Mouse (Mus musculus) lung, postnatal 0 days (tissue): ENCODE measurements around the gene Sox11. TPM values are rescaled to one million over a fixed set of nuclear protein-coding genes. Genes with fewer than 3 reads are reported as not detected.

Source experiments
- ATAC-seq: fragments of 200-750 bp; cut with Nextera tagmentation; 2 replicates; pipeline ENCODE4 v1.8.0; 2017; ENCODE audit warnings: moderate library complexity
- DNase-seq: peaks from one replicate; pipeline ENCODE4 v3.0.0-alpha.2; 2016; ENCODE audit warnings: low spot score
- H3K27ac ChIP-seq: fragments of 300-500 bp; sonication (generic); 2 replicates; pipeline ENCODE4 v1.5.1; 2014; ENCODE audit warnings: antibody characterized with exemption, mild to moderate bottlenecking, low read length, mixed read lengths
- H3K27me3 ChIP-seq: fragments of 300-500 bp; sonication (generic); replicated peaks from 2 replicates; pipeline ENCODE4 v1.6.1; 2014; ENCODE audit warnings: low read length, mixed read lengths; ENCODE audit not compliant: insufficient read depth
- H3K36me3 ChIP-seq: fragments of 300-500 bp; sonication (generic); 2 replicates; pipeline ENCODE4 v1.6.1; 2014; ENCODE audit warnings: low read length, mixed read lengths; ENCODE audit not compliant: insufficient read depth
- H3K4me1 ChIP-seq: fragments of 300-500 bp; sonication (generic); 2 replicates; pipeline ENCODE4 v1.6.1; 2014; ENCODE audit warnings: antibody characterized with exemption, low read depth, low read length, mixed read lengths; ENCODE audit not compliant: insufficient read depth
- H3K4me2 ChIP-seq: fragments of 300-500 bp; sonication (generic); replicated peaks from 2 replicates; pipeline ENCODE4 v1.6.1; 2014; ENCODE audit warnings: low read depth, mild to moderate bottlenecking, low read length, moderate library complexity, mixed read lengths
- H3K4me3 ChIP-seq: fragments of 300-500 bp; sonication (generic); 2 replicates; pipeline ENCODE4 v1.5.1; 2014; ENCODE audit warnings: low read depth, low read length
- H3K9ac ChIP-seq: fragments of 300-500 bp; sonication (generic); replicated peaks from 2 replicates; pipeline ENCODE4 v1.6.1; 2014; ENCODE audit warnings: low read depth, mild to moderate bottlenecking
- H3K9me3 ChIP-seq: fragments of 300-500 bp; sonication (generic); 2 replicates; pipeline ENCODE4 v1.6.1; 2016; ENCODE audit warnings: low read length, mixed read lengths
- CTCF ChIP-seq: IDR thresholded peaks from 2 replicates; pipeline ENCODE4 v1.5.1; 2016; ENCODE audit warnings: antibody characterized with exemption, mild to moderate bottlenecking
- EP300 ChIP-seq: IDR thresholded peaks from 2 replicates; pipeline ENCODE4 v1.6.1; 2016; ENCODE audit warnings: antibody characterized with exemption, mild to moderate bottlenecking, control low read depth
- whole genome bisulfite sequencing: fragments of 180-500 bp; shearing (Covaris S2); extraction: QIAGEN DNeasy Blood & Tissue Kit; methylation state at CpG from one replicate; pipeline ENCODE4 v1.1.7; 2014; 5-methylcytosine and 5-hydroxymethylcytosine counted together
- polyA plus RNA-seq: library from polyadenylated mRNA; unstranded; fragments of >200 nt; fragmentation: Nextera tagmentation; extraction: Ambion mirVana; gene quantifications from 2 replicates; pipeline ENCODE4 v1.2.1, GENCODE M21; 2015

The Sox11 gene
- polyA plus RNA-seq, 1 experiment from 2014 or later = 9.2 TPM

- no peaks in the 10 kb centered on the region for H3K27me3 ChIP-seq
- TF ChIP-seq EP300 (no peak), CTCF (no peak)
- H3K36me3 ChIP-seq = no peaks in the 10 kb centered on the region
- ATAC-seq = no peak
- H3K27ac ChIP-seq = no peak overlapping the region
- 21% methylated on average over 2 of the region's 2 CpGs for WGBS
- DNase-seq = no peak
- no peak overlapping the region for H3K4me3 ChIP-seq
- no peaks in the 10 kb centered on the region for H3K9me3 ChIP-seq
- no peaks in the 10 kb centered on the region; the same call in 1 of the 2 replicates for H3K4me1 ChIP-seq
- no peak overlapping the region for H3K9ac ChIP-seq
- no peak overlapping the region for H3K4me2 ChIP-seq
Observed at GRCm38 (mm10) chr12:27304713-27305437, 37.5 kb downstream of the Sox11 start.

GRCm38 (mm10) chr12:27303190-27303589 lies 39.2 kb downstream of the Sox11 start:
- Histone ChIP-seq H3K4me1 (no peaks in the 10 kb centered on the region; the same call in 1 of the 2 replicates), H3K36me3 (no peaks in the 10 kb centered on the region), H3K27me3 (no peaks in the 10 kb centered on the region), H3K4me2 (no peak overlapping the region), H3K4me3 (no peak overlapping the region), H3K9me3 (no peaks in the 10 kb centered on the region), H3K27ac (no peak overlapping the region), H3K9ac (no peak overlapping the region)
- WGBS = 29% methylated on average over 6 of the region's 6 CpGs
- ATAC-seq (peak; percentile 50), DNase-seq (peak; percentile 15)
- TF ChIP-seq EP300 (no peak), CTCF (no peak)

DNA sequence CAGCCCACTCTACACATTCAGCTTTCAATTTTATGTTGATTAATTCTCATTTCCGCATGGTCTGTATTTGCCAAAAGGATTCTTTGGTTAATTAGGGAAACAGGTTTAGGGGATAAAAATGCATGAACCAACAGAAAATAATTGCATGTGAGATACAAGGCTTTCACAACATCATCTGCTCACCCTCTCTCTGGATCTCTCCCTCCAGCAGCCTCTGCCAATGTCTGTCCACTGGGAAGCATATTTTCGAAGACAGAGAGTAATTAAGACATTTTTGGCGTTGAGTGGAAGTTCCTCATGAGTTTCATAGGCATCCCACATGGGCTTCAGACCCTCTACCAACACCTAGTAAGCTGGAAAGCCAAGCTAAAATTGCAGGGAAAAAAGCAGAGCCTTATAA lies 43.7 kb downstream of the Sox11 start:
- no peak for TF ChIP-seq CTCF
- TF ChIP-seq EP300 = no peak
- Histone ChIP-seq H3K9me3 (no peaks in the 10 kb centered on the region), H3K27me3 (no peaks in the 10 kb centered on the region), H3K36me3 (no peaks in the 10 kb centered on the region), H3K9ac (no peak overlapping the region), H3K4me2 (no peak overlapping the region), H3K4me1 (no peaks in the 10 kb centered on the region; the same call in 1 of the 2 replicates), H3K27ac (no peak overlapping the region), H3K4me3 (no peak overlapping the region)
- 78% methylated on average over 3 of the region's 3 CpGs for WGBS
- ATAC-seq (no peak), DNase-seq (no peak)

DNA sequence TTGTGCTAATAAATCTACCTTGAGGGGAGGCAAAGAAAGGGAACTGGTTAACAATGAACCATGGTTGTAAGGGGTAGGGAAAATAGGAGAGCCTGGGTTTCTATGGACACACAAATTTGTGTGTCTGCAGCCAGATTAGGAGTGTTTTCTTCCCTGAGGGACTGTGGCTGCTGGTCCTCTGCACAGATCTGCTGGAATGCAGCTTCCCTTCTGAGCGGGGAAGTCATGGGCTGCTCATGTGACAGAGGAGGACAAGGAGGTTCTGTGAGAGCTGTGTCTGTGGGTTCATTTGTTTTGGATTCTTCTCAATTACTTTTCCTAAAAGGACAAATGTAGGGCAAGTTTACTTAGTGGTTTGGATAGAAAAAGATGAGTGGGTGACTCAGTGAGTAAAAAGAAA lies 48.2 kb downstream of the Sox11 start:
- H3K4me3 ChIP-seq = no peak overlapping the region
- no peaks in the 10 kb centered on the region for H3K9me3 ChIP-seq
- H3K27me3 ChIP-seq = no peaks in the 10 kb centered on the region
- TF ChIP-seq EP300 = no peak
- TF ChIP-seq CTCF = no peak
- no peak for ATAC-seq
- H3K4me2 ChIP-seq = no peak overlapping the region
- no peaks in the 10 kb centered on the region for H3K4me1 ChIP-seq
- H3K27ac ChIP-seq = no peak overlapping the region
- H3K36me3 ChIP-seq = no peaks in the 10 kb centered on the region
- no peak for DNase-seq
- H3K9ac ChIP-seq = no peak overlapping the region
- 36% methylated on average over 1 of the region's 1 CpGs for WGBS

DNA sequence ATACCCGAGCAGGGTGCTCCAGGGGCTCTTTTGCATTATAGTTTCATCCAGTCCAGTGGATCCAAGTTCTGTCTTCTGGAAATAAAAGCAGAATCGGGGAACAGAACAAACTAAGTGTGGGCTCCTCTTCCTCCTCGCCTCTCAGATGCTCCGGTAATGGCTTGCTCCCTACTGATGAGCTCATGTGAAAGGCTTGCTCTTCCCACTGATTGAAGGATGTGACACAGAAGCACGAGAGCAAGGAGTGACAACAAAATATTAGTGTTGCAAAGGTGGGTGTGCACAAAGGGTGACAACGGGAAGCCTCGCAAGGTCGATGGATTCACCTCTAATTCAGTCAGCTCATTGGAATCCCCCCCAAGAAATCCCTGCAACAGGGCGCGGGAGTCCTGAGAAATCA lies 48.6 kb downstream of the Sox11 start:
- no peaks in the 10 kb centered on the region for H3K9me3 ChIP-seq
- H3K4me3 ChIP-seq = no peak overlapping the region
- no peaks in the 10 kb centered on the region for H3K27me3 ChIP-seq
- ATAC-seq (no peak), DNase-seq (no peak)
- H3K36me3 ChIP-seq = no peaks in the 10 kb centered on the region
- no peak overlapping the region for H3K4me2 ChIP-seq
- 55% methylated on average over 10 of the region's 10 CpGs for WGBS
- no peak overlapping the region for H3K27ac ChIP-seq
- H3K4me1 ChIP-seq = no peaks in the 10 kb centered on the region
- TF ChIP-seq CTCF (no peak), EP300 (no peak)
- H3K9ac ChIP-seq = no peak overlapping the region

DNA sequence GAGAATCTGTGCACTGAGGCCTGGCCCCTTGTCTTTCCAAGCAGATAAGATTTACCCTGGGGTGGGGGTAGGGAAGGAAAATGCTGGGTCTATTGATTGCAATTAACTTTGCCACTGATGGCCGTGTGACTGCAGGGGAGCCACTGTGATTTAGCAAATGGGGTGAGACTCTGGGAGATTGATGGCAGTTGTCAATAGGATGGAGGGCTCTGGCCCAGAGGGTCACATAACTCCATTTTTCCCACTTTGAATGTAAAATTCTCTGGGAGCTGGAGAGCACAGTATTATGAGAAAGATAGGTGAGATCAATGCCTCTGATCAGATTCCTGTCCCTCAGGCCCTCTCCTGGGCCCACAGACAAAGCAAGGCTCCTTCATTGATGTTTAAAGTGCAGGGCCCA lies 49.2 kb downstream of the Sox11 start:
- TF ChIP-seq CTCF (no peak), EP300 (no peak)
- WGBS = 74% methylated on average over 1 of the region's 1 CpGs
- no peak for DNase-seq

More for the DNA sequence above, 49.2 kb downstream of the Sox11 start:
- no peaks in the 10 kb centered on the region for H3K4me1 ChIP-seq
- H3K9ac ChIP-seq = no peak overlapping the region
- H3K9me3 ChIP-seq = no peaks in the 10 kb centered on the region
- no peak overlapping the region for H3K4me3 ChIP-seq
- H3K27ac ChIP-seq = no peak overlapping the region
- H3K36me3 ChIP-seq = no peaks in the 10 kb centered on the region
- H3K4me2 ChIP-seq = no peak overlapping the region
- H3K27me3 ChIP-seq = no peaks in the 10 kb centered on the region
- ATAC-seq = no peak
